Mouse (Mus musculus): ENCODE data around the gene Mycbpap.

Mycbpap gene

DNA sequence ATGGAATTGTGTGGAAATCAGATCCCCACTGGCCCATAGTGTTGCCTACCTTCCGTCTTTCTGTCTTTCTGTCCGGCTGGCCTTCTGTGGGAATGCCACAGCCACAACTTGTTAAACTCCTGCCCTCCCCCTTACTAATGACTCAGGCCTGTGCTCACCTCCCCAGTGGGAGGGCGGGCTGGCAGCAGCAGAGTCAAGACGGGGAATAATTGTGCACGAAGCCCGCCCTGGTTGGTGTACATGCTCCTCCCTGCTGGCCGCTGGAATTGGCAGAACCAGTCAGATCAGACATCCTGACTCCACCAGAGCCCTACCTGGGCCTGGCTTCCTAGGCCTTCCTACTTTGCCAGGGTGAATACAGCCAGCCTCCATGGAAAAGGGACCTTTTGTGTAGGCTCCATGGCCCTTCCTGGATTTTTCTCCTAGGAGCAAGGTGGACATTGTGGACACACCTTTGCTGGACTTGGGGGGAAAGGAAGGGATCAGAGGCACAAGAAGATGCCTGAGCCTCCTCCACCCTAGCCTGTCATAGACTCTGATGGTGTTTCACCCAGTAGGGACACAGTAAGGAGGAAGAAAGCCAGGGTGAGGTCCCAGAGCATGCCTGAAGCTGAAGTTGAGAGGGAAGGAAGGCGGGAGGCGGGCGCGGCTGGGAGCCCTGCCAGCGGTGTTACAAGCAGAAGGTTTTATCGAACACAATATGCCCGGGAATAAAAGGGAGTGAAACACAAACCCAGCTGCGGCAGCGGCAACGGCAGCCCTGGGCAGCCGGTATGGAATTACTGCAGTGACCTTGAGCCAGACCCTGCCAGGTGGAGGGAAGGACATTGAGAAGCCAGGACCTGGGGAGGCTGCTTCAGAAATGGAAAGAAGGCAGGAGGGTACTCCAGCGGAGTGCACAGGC is 23.2 kb downstream of the Mycbpap start:
- TF ChIP-seq GATA4 (IDR thresholded peaks at IDR 0.05; ENCODE audit: insufficient replicate concordance, low read length), result no peak

DNA sequence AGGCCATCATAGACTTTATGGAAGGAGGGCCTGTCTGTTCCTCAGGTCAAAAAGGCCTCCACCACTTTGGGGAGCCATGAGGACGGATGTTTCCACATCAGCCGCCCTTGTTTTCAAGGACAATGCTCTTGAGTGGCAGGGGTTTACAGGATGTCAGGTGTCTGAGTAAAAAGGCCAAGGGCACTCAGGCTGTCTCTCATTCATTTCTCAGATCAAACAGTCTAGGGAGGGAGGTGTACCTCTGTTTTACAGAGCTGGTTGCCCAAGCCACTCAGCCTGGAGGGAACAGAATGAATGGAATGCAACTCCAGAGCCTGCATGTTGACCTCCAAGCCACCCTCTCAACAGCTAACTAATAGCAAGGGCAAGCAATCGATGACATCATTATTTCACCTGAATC is 26.1 kb downstream of the Mycbpap start:
- no peak for TF ChIP-seq GATA4 (IDR thresholded peaks at IDR 0.05; ENCODE audit: insufficient replicate concordance, low read length)

DNA sequence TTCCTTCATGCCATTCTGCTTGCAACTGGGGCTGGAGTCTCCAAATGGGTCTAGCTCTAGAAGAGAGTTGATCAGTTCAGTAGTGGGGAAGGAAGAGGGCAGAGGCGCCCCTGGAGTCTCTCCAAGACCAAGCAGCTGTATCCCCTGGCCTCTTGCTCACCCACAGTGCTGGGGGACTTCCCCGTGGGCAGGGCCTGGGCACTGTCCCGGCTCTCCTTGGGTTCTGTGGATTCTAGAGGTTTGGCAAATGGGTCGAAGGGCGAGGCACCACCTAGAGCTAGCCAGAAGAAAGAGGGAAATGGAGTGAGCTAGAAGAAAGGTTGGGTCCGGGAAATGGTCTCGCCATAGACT is 29.8 kb downstream of the Mycbpap start:
- TF ChIP-seq GATA4 (IDR thresholded peaks at IDR 0.05; ENCODE audit: insufficient replicate concordance, low read length), result no peak

DNA sequence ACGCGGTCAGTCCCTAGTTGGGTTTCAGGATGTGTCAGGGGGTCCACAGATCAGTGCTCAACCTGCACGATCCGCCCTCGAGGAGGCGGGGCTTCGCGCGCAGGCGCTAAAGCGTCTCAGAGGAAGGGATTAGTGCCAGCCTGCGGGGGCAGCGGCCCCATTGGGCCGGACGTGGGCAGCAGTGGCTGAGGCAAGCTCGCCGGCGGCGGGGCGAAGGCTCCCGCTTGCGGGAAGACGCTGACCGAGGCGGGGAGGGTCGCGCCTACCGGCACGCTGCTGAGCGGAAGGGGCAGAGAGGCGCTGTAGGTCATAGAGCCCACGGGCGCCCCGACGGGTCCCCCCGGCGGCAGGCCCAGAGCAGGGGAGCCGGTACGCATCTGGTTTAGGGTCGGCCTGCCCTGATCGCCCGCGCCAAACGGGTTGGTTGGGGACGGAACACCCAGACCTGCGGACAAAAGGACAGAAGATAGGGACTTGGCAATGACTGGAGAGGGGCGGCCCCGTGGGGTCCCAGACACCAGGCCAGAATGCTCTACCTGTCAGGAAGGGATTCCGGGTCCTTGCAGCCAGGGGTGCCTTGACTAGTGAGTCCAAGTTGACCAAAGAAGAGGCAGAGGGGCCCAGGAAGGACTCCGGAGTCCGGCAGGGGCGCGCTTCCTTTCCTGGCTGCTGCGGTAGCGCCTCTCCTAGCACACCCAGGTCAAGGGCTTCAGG is 30.4 kb downstream of the Mycbpap start:
- no peak for TF ChIP-seq GATA4 (IDR thresholded peaks at IDR 0.05; ENCODE audit: insufficient replicate concordance, low read length)

DNA sequence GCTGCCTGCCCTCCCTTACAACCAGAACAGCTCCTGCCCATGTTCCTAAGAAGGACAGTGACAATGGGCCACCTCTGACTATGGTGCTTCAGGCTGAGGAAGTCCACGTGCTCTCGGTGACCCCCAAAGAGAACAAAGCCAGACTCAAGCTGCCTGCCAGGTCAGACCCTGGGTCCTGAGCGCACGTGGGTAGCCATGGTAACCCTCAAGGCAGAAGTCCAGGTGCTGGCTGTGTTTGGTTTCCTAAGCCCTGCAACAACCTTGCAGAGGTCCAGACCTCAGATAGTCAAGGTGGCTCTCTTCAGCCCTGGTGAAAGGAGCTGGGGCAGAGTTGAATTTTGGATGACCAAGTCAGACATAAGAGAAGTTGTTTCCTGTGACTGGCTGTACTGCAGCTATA is 31.8 kb downstream of the Mycbpap start:
- no peak for TF ChIP-seq GATA4 (IDR thresholded peaks at IDR 0.05; ENCODE audit: insufficient replicate concordance, low read length)

DNA sequence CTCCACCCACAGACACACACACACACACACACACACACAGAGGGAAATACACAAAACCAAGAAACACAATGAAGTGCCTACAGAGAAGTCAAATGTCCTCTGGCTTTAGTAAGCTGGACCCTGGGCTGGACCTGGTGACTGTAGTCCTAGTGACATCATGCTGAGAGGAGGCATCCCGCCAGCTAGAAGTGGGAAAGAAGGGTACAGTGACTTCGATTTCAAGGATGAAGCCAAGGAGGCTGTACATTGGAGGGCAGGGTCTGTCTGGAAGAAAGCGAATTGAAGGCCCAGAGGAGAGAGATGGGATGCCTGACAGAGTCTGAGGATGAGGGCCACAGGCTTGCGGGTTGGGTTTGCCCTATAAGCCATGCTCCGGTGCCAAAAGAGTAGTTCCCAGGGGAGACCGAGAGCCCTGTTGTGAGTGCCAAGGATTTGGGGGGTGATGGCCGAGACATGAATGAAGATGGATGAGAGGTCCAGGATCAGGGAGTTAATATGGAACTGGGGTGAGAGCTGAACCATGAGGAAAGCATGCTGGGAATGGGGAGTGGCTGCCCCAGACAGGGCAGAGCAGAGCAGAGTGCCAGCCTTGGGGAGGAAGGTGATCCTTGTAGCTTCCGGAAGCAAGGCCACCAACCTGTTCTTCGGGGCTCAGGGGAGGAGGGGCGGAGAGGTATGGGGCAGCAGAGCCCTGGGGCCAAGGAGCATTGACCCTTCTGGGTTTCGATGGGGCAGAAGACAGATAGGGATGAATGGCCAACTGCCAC is 32.6 kb downstream of the Mycbpap start:
- no peak for TF ChIP-seq GATA4 (IDR thresholded peaks at IDR 0.05; ENCODE audit: insufficient replicate concordance, low read length)

DNA sequence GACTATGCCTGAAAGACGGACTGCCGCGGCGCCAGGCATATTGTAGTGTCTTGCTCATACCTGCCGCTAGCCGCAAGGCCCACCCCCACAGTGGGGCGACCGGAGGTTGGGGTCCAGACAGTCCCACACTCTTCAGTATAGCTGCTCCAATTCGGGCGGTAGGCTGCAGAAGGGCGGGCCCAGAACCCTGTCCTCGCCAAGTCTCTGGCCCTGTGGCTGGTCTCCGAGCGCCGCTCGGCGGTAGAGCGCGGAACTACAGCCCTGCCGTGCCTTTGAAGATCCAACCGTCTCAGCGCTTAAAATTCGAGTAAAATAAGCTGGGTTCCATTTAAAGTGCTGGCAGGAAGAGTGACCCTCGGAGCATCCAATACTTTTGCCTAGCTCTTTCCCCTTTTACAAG is 35.5 kb downstream of the Mycbpap start, which contains the start of gene Spata20:
Gene Spata20, minus strand, starts transcription at position 179 of the 400 bp plus-strand sequence.
- TF ChIP-seq GATA4 (IDR thresholded peaks at IDR 0.05; ENCODE audit: insufficient replicate concordance, low read length), result no peak

DNA sequence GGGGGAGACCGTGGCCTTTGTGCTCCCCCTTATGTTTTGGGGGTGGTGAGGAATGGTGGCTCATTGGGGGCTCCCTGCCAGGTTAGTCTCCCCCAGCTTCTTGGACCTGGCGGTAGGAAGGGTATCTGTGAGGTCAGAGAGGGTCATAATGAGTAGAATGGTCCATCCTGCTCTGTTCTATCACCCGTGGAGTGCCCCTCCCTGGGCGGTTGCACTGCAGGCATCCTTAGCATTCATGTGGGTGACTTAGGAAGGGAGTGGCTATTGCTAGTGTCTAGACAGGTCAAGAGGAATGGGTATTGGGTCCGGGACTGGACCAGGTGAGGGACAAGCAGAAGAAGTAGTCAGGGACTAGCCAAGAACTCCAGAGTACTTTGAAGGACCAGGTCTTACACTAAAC is 36.3 kb downstream of the Mycbpap start:
- TF ChIP-seq GATA4 (IDR thresholded peaks at IDR 0.05; ENCODE audit: insufficient replicate concordance, low read length), result no peak

DNA sequence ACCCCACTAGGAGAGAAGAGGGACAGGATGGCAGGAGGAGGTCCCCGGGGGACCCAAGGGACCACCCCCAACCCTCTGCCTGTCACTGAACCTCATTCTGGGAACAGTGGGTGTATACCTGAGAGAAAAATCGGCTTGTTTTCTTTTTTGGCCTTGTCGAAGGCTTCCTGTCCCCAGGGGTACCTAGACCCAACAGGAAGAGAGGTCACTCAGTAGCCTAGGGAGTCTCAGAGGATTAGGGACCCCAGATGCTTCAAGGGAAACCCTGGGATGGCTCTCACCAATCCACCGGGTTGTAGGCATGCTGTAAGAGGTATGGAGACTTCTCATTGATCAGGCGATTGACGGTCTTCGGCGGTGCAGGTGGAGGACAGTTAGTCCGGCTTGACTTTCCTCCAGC is 36.9 kb downstream of the Mycbpap start:
- no peak for TF ChIP-seq GATA4 (IDR thresholded peaks at IDR 0.05; ENCODE audit: insufficient replicate concordance, low read length)

DNA sequence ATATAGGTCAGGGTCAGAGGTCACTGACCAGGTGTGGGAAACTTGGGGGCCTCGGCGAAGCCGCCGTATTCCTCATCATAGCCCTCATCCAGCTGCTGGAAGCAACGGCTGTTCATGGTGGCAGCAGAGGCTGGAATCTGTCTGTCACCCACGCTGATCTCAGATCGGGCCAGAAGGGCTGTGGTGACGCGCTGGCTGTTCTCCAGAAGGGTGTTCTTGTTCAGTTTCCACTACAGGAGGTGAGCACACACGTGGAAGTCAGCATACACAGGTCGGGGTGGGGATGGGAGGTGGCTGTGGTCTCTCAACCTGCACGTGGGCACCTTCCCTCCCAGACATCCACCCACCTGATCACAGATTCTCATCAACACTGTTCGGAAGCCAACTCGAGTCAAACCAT is 37.6 kb downstream of the Mycbpap start:
- TF ChIP-seq GATA4 (IDR thresholded peaks at IDR 0.05; ENCODE audit: insufficient replicate concordance, low read length), result no peak

DNA sequence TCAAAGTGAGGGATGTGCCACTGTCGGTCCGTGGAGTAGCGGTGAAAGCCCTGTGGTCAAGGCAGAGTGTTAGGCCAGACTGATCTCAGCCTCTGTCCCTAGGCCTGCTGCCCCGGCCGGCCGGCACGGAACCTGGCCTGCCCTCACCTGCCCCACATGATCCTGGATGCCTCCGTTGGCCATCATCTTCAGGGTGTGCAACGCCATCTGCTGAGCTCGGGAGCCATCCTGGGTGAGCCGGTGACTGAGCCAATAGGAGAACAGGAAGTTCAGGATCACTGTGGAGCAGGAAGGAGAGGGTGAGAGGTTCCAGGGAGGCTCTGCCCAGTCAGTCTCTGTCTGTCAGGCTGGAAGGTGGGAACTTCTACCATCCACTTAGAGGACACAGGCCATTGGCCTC is 38.1 kb downstream of the Mycbpap start:
- no peak for TF ChIP-seq GATA4 (IDR thresholded peaks at IDR 0.05; ENCODE audit: insufficient replicate concordance, low read length)

DNA sequence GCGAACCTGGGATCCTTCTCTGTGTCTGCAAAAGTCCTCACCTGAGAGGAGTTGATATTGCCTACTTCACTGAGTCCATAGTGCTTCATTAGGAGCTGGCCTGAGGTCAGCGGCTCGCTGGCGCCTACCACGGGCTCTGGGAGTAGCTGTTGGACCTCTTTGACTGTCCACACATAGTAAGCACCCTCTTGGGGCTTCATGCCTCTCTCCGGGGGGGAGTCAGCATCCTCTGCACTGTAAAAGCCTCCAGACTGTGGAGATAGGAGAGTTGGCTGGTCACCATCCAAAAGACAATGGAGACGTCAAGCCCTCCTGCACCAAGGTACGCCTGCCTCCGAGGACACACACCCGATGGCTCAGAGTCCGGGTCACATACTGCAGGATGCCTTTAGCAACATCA is 38.8 kb downstream of the Mycbpap start:
- no peak for TF ChIP-seq GATA4 (IDR thresholded peaks at IDR 0.05; ENCODE audit: insufficient replicate concordance, low read length)

DNA sequence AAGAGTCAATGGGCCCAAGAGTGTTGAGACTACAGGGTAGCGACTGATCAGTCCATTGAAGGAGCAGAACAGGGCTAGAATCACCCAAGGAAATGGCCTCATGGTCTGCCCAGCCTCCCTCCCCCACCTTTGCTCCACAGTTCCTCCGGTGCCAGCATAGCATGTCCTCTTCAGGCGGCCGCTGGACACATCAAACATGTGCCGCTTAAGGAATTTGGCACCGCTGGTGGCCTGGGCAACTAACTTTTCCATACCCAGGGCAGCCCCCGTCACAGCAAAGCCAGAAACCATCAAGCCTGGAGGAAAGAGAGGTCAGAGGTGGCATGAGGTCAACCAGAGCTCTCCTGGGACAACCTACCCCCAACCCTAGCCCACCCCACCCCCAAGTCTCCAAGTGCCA is 39.6 kb downstream of the Mycbpap start:
- no peak for TF ChIP-seq GATA4 (IDR thresholded peaks at IDR 0.05; ENCODE audit: insufficient replicate concordance, low read length)

DNA sequence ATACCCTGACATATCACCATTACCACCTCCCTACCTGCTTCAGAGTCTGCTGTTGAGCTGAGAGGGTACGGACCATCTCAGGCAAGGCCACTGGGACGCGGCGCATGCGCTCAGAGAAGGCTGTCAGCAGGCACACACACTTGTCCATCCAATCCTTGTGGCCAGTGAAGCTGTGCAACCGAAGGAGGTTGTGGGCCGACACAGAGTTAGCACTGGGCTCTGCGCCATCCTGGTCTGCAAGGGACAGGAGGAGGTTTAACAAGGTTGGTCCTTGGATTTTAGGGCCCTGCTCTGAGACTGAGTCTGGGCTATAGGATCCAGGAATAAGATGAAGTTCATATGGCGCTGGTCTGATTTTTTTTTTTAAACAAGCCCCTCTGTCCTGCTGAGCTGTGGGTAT is 41.2 kb downstream of the Mycbpap start:
- TF ChIP-seq GATA4 (IDR thresholded peaks at IDR 0.05; ENCODE audit: insufficient replicate concordance, low read length), result no peak

DNA sequence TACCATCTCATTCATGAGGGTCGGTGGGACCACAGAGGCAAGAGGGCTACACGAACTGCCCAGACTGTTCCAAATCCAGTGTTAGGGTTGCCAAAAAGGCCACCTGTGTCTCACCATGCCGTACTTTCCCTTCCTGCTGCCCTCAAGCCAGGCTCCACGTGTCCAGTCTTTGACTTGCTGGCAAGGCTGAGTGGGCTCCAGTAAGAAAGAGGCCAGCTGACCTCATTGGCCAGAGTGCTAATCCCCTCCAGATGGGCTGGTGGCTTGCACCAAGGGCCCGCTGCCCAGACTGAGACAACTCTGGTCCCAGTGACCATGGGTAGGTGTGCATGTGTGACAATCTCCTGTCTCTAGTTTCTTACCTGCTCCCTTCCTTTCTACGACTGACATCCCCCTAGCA is 43.9 kb downstream of the Mycbpap start:
- TF ChIP-seq GATA4 (IDR thresholded peaks at IDR 0.05; ENCODE audit: insufficient replicate concordance, low read length), result no peak

DNA sequence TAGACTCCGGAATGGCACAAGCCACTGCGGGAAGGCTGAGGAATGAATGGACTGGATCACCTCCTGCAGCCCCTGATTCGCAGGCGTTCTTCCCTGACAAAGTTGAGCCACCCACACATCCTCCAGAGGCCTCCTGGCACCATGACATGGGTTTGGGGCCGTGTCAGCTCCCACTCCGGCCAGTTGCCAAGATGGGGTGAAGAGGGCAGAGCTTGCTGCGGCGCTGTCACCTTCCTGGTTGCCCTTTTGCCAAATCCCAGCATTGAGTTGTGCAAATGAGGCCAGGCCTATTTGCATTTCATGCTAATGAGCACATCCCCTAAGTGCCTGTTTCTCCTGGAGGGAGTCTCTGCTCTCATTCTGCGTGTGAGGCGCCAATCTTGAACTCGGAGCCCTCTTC is 45.8 kb downstream of the Mycbpap start:
- no peak for TF ChIP-seq GATA4 (IDR thresholded peaks at IDR 0.05; ENCODE audit: insufficient replicate concordance, low read length)
